Mouse (Mus musculus): ENCODE data around the gene Gpr33. TPM values are rescaled to one million over a fixed set of nuclear protein-coding genes. Genes with fewer than 3 reads are reported as not detected.

The Gpr33 gene
- not detected in 2 replicates for polyA plus RNA-seq (2015; fragmentation: Nextera tagmentation; extraction: Ambion mirVana)

GRCm38 (mm10) chr12:52027963-52028362 lies at the start of gene Gpr33:
TSS of gene Gpr33 (minus strand) at chr12:52028063.
- no peak within 1 kb of the TSS for H3K27ac ChIP-seq
- H3K9ac ChIP-seq (ENCODE audit: low read depth, low read length) = no peak within 1 kb of the TSS
- H3K27me3 ChIP-seq (ENCODE audit: insufficient read depth, low read length) = no peaks in the 10 kb centered on the region
- no peaks in the 10 kb centered on the region for H3K4me1 ChIP-seq (replicated peaks; ENCODE audit: insufficient read depth, low read length)
- no peak for ATAC-seq (replicated peaks; ENCODE audit: low FRiP score, low read depth)
- H3K36me3 ChIP-seq (ENCODE audit: insufficient read depth, low read length) = no peaks in the 10 kb centered on the region
- no peak within 1 kb of the TSS for H3K4me3 ChIP-seq (replicated peaks; ENCODE audit: low read depth, low read length)
- 91% methylated on average over 3 of the region's 3 CpGs for WGBS
- DNase-seq (ENCODE audit: low spot score) = no peak
- TF ChIP-seq CTCF (IDR thresholded peaks at IDR 0.05; ENCODE audit: low read depth) = no peak
- H3K9me3 ChIP-seq (replicated peaks; ENCODE audit: low read length) = no peaks in the 10 kb centered on the region
- no peak within 1 kb of the TSS for H3K4me2 ChIP-seq (ENCODE audit: low read length)

GRCm38 (mm10) chr12:52049324-52049723 lies 21.5 kb upstream of the Gpr33 start:
- DNase-seq (ENCODE audit: low spot score) = peak; percentile 12
- no peak for TF ChIP-seq CTCF (IDR thresholded peaks at IDR 0.05; ENCODE audit: low read depth)
- WGBS = 53% methylated on average over 2 of the region's 2 CpGs
- no peaks in the 10 kb centered on the region for H3K36me3 ChIP-seq (ENCODE audit: insufficient read depth, low read length)
- H3K9ac ChIP-seq (ENCODE audit: low read depth, low read length) = no peak overlapping the region
- H3K9me3 ChIP-seq (replicated peaks; ENCODE audit: low read length) = no peaks in the 10 kb centered on the region
- no peak overlapping the region for H3K4me2 ChIP-seq (ENCODE audit: low read length)
- no peak overlapping the region for H3K4me3 ChIP-seq (replicated peaks; ENCODE audit: low read depth, low read length)
- H3K27me3 ChIP-seq (ENCODE audit: insufficient read depth, low read length) = no peaks in the 10 kb centered on the region
- no peak overlapping the region for H3K27ac ChIP-seq
- no peaks in the 10 kb centered on the region for H3K4me1 ChIP-seq (replicated peaks; ENCODE audit: insufficient read depth, low read length)
- no peak for ATAC-seq (replicated peaks; ENCODE audit: low FRiP score, low read depth)

GRCm38 (mm10) chr12:52046371-52046770 lies 18.5 kb upstream of the Gpr33 start:
- Histone ChIP-seq H3K9me3 (replicated peaks; ENCODE audit: low read length) (no peaks in the 10 kb centered on the region), H3K4me1 (replicated peaks; ENCODE audit: insufficient read depth, low read length) (no peaks in the 10 kb centered on the region), H3K4me2 (ENCODE audit: low read length) (no peak overlapping the region), H3K27me3 (ENCODE audit: insufficient read depth, low read length) (no peaks in the 10 kb centered on the region), H3K36me3 (ENCODE audit: insufficient read depth, low read length) (no peaks in the 10 kb centered on the region), H3K4me3 (replicated peaks; ENCODE audit: low read depth, low read length) (no peak overlapping the region), H3K27ac (no peak overlapping the region), H3K9ac (ENCODE audit: low read depth, low read length) (no peak overlapping the region)
- DNase-seq (ENCODE audit: low spot score) (no peak), ATAC-seq (replicated peaks; ENCODE audit: low FRiP score, low read depth) (no peak)
- WGBS = 79% methylated on average over 4 of the region's 4 CpGs
- no peak for TF ChIP-seq CTCF (IDR thresholded peaks at IDR 0.05; ENCODE audit: low read depth)

GRCm38 (mm10) chr12:52042818-52043336 lies 15.0 kb upstream of the Gpr33 start:
- ATAC-seq (replicated peaks; ENCODE audit: low FRiP score, low read depth) = no peak

DNA sequence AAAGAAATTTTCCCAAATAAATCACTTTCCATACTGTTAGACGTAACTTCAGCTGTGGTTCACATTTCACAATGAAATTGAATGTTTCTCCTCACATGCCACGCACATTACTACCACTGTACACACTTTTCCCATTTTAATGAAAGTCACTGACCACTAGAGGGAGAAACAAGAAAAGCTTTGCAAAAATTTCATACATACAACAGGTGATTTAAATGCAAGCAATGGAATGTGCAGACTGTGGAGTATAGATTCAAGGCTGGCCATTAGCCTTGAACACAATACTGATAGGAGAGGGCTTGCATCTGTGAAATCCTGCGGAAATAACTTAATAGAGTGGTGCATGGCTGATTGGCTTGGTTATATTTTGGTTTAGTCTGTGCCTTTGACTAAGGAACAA lies 10.5 kb upstream of the Gpr33 start:
- no peaks in the 10 kb centered on the region for H3K4me1 ChIP-seq (replicated peaks; ENCODE audit: insufficient read depth, low read length)
- peak; percentile 49 for ATAC-seq (replicated peaks; ENCODE audit: low FRiP score, low read depth)
- no peak overlapping the region for H3K9ac ChIP-seq (ENCODE audit: low read depth, low read length)
- no peaks in the 10 kb centered on the region for H3K27me3 ChIP-seq (ENCODE audit: insufficient read depth, low read length)
- H3K27ac ChIP-seq = no peak overlapping the region
- peak; percentile 89 for TF ChIP-seq CTCF (IDR thresholded peaks at IDR 0.05; ENCODE audit: low read depth)
- H3K4me3 ChIP-seq (replicated peaks; ENCODE audit: low read depth, low read length) = no peak overlapping the region
- H3K36me3 ChIP-seq (ENCODE audit: insufficient read depth, low read length) = no peaks in the 10 kb centered on the region
- peak; percentile 79 for DNase-seq (ENCODE audit: low spot score)
- no peaks in the 10 kb centered on the region for H3K9me3 ChIP-seq (replicated peaks; ENCODE audit: low read length)
- H3K4me2 ChIP-seq (ENCODE audit: low read length) = no peak overlapping the region
- 38% methylated on average over 3 of the region's 3 CpGs for WGBS

More at GRCm38 (mm10) chr12:52042818-52043336, 15.0 kb upstream of the Gpr33 start:
- Histone ChIP-seq H3K4me3 (replicated peaks; ENCODE audit: low read depth, low read length) (no peak overlapping the region), H3K4me2 (ENCODE audit: low read length) (no peak overlapping the region), H3K9me3 (replicated peaks; ENCODE audit: low read length) (no peaks in the 10 kb centered on the region), H3K9ac (ENCODE audit: low read depth, low read length) (no peak overlapping the region), H3K27ac (no peak overlapping the region), H3K27me3 (ENCODE audit: insufficient read depth, low read length) (no peaks in the 10 kb centered on the region), H3K4me1 (replicated peaks; ENCODE audit: insufficient read depth, low read length) (no peaks in the 10 kb centered on the region), H3K36me3 (ENCODE audit: insufficient read depth, low read length) (no peaks in the 10 kb centered on the region)
- WGBS = 74% methylated on average over 10 of the region's 10 CpGs
- DNase-seq (ENCODE audit: low spot score) = no peak
- TF ChIP-seq CTCF (IDR thresholded peaks at IDR 0.05; ENCODE audit: low read depth) = no peak

DNA sequence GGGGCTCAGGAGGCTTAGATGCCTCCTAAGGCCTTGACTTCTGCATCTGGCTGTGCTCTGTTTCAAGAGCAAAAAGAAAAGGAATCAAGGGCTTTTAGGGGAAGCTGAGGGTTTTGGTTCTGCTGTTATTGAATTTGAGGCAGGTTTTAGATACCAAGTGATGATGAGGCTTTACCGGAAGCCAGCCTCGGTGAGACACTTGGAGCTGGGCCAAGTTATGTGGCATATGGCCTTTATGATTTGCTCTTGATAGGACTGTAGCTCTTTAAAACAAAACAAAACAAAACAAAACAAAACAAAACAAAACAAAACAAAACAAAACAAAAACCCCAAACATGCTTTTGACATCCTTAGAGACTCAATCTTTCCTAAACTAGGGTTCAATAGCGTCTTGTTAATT lies 7.1 kb upstream of the Gpr33 start:
- no peak overlapping the region for H3K4me2 ChIP-seq (ENCODE audit: low read length)
- no peaks in the 10 kb centered on the region for H3K27me3 ChIP-seq (ENCODE audit: insufficient read depth, low read length)
- no peaks in the 10 kb centered on the region for H3K36me3 ChIP-seq (ENCODE audit: insufficient read depth, low read length)
- no peak overlapping the region for H3K9ac ChIP-seq (ENCODE audit: low read depth, low read length)
- H3K27ac ChIP-seq = no peak overlapping the region
- ATAC-seq (replicated peaks; ENCODE audit: low FRiP score, low read depth) (no peak), DNase-seq (ENCODE audit: low spot score) (no peak)
- no peaks in the 10 kb centered on the region for H3K4me1 ChIP-seq (replicated peaks; ENCODE audit: insufficient read depth, low read length)
- 85% methylated on average over 3 of the region's 3 CpGs for WGBS
- no peak overlapping the region for H3K4me3 ChIP-seq (replicated peaks; ENCODE audit: low read depth, low read length)
- no peak for TF ChIP-seq CTCF (IDR thresholded peaks at IDR 0.05; ENCODE audit: low read depth)
- no peaks in the 10 kb centered on the region for H3K9me3 ChIP-seq (replicated peaks; ENCODE audit: low read length)

- DNase-seq (ENCODE audit: low spot score) (no peak), ATAC-seq (replicated peaks; ENCODE audit: low FRiP score, low read depth) (no peak)
- Histone ChIP-seq H3K36me3 (ENCODE audit: insufficient read depth, low read length) (no peaks in the 10 kb centered on the region), H3K27me3 (ENCODE audit: insufficient read depth, low read length) (no peaks in the 10 kb centered on the region), H3K4me3 (replicated peaks; ENCODE audit: low read depth, low read length) (no peak overlapping the region), H3K9ac (ENCODE audit: low read depth, low read length) (no peak overlapping the region), H3K9me3 (replicated peaks; ENCODE audit: low read length) (no peaks in the 10 kb centered on the region), H3K4me2 (ENCODE audit: low read length) (no peak overlapping the region), H3K4me1 (replicated peaks; ENCODE audit: insufficient read depth, low read length) (no peaks in the 10 kb centered on the region), H3K27ac (no peak overlapping the region)
- WGBS = 91% methylated on average over 6 of the region's 6 CpGs
- TF ChIP-seq CTCF (IDR thresholded peaks at IDR 0.05; ENCODE audit: low read depth) = no peak
Observed at GRCm38 (mm10) chr12:52032276-52032675, 4.4 kb upstream of the Gpr33 start.

All from kidney, postnatal 0 days (tissue).